Mouse (Mus musculus): ENCODE results near the gene Olfr820.
"Not testable (repeated sequence)": the region's sequence is repeated elsewhere in the genome, so short reads cannot be mapped to it uniquely, and the experiment has no call there.

GRCm38 (mm10) chr10:130004104-130004503 is 8.3 kb upstream of the Olfr820 start:
- TF ChIP-seq CTCF (conservative IDR thresholded peaks at IDR 0.05; ENCODE audit: low read length), result not testable (repeated sequence)
- peak; percentile 74 for TF ChIP-seq POU5F1 (IDR thresholded peaks at IDR 0.05; ENCODE audit: borderline replicate concordance, low read length)
